Mouse (Mus musculus) liver (tissue): ENCODE measurements around the gene Lhx9.
A peak's percentile ranks its signal among the peaks of the same experiment; 100 is the strongest.

ENCODE experiments used
- DNase-seq: peaks from one replicate; pipeline ENCODE4 v3.0.0-alpha.2; 2020; ENCODE audit warnings: mixed read lengths

Gene Lhx9

DNA sequence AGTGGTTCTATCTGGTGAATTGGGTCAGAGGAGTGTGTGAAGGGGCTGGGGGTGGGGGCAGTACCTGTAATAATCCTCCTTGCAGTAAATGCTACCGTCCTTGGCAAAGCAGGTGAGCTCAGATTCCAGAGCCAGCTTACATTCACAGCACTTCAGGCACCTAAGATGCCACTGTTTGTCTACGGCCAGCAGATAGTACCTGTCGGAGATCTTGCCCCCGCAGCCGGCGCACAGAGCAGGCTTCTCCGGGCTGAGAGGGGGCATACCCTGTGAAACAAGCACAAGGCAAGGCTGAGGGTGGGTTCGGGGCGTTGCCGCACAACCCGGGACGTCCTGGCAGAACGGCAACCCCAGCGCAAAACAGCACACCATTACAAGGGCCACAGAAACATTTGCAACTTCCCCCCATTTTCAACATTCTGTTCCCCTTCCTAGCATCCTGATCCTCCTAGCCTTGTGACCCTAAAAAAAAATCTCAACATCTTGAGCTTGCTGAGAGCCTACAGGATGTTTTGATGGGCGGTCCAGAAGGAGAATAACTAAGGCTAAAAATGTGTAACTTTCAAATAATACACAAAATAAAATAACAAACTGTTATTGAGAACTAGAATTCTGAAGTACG is 8.5 kb downstream of the Lhx9 start:
- no peak for DNase-seq

DNA sequence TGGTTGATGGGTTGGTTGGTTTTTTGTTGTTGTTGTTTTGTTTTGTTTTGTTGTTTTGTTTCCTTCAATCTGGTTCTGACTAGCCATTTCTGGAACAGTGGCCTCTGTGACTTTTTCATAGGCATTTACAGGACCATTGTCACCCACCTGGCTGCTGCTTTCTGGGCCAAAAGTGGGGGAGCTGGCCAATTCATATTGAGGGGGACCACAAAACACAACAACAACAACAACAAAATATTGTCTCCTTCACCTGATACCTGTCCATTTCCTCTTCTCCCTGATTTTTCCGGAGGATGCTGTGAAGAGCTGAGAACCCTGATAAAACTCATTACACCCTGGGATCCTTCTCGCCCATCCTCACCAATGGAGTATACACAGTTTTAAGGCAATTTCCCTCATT is 9.1 kb downstream of the Lhx9 start:
- no peak for DNase-seq

DNA sequence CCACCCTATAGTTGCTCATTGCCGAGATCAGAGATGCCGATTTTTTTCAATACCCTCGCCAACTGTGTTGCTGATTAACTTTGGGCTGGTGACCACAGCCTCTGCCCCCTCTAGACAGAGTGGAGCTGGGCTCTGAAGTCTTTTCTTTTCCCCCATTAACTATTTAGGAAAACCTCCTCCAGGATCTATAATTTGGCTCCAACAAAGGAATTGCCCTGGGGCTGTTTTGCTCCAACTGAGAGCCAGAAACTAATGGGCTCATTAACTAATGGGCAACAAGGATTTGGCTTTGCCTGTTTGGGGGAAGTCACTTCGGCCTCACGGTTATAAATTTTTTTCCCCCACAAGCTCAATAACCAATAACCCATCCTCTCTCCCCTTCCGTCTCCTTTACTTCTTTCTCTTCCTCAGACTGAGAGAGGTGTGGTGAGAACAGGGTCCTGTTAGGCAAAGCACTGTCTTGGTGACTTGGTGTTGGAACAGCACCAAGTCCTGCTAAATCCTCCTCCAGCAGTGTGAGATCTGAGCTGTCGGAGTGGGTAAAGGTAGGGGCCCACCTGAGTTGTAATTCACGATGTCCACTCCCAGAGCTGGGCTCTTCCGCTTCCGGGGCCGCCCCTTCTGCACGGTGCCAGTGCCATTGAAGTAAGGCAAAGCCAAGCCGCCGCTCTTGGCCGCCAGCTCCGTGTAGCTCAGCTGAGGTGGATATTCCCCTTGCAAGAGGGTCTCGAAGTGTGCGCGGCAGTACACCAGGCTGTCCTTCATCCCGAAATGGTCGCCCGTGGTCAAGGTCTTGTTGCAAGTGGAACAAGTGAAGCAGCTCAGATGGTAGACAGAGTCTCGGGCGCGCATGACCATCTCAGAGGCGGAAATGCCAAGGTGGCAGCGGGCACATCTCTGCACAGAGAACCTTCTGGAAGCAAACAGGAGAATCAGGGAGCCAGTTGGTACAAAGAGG is 10.3 kb downstream of the Lhx9 start:
- no peak for DNase-seq

DNA sequence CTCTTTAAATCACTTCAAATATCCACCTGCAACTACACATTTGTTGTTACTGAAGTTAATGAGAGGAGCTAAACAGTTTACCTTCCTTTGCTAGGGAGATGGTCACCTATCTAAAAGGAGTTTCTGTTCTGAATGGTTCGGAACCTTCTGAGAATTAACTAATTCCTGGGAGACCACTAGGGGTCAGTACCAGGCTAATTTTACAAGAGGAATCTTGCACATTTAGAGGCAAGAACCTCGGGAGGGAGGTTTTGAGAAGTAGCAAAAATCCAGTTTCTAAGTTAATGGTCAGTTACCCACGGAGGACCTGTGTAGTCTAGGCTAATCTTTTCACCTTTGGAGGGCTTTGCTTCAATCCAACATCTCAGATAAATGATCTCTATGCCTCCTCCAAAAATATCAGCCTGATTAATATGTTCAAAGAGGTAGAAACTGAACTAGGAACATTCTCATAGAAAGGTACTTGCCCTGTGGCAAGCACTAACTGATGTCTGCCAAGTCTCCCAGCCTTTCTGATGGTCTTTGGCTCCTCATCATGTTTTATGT is 12.9 kb downstream of the Lhx9 start:
- DNase-seq: no peak

DNA sequence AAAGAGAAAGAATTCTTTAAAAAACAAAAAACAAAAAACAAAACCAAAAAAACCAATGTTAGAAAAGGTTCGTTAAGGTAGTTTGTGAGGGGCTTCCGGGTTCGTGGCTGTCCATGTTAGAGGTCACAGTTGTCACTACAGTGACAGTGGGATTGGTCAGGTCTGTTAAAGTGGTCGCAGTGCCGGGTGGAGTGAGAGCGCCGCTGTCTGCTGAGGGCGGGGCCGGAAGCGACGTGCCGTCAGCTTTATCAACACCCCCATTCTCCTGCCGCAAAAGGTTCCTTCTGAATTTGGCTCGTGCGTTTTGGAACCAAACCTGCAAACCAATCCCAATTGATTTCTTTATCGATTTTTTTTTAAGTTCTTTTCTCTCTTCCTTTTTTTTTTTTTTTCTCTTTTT is 17.1 kb downstream of the Lhx9 start:
- DNase-seq: peak; percentile 71

DNA sequence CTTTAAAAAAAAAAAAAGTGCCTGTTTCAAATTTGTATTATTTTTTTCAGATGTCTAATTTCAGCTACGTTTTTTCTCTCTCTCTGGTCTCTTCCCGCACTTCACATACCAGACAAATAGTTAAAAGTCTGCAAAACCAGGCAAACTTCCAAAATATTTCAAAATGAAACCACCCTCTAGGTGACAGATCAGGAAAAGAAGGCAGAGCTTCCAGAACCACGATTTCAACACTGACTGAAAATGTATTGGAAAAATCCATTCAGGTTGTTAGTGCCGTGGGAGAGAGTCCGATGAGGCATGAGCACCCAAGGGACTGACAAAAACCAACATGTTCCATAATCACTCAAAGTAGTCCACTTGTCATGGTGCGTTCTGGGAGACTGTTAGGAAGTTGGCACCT is 21.5 kb downstream of the Lhx9 start:
- DNase-seq: no peak

DNA sequence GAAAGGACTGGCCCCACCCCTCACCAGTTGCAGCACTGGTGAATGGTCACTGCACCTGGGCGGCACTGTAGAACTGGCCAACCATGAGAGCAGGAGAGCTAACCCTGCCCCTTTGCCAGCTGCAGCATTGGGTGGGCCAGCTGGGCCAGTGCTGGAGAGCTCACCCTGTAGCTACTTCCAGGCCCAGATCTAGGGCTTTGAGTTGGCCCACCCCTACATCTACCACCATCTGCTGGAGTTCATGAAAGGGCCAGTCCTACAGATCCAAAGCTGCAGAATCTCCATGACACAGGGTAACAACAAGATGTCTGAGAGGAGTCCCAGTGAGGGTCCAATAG is 25.4 kb downstream of the Lhx9 start:
- no peak for DNase-seq

DNA sequence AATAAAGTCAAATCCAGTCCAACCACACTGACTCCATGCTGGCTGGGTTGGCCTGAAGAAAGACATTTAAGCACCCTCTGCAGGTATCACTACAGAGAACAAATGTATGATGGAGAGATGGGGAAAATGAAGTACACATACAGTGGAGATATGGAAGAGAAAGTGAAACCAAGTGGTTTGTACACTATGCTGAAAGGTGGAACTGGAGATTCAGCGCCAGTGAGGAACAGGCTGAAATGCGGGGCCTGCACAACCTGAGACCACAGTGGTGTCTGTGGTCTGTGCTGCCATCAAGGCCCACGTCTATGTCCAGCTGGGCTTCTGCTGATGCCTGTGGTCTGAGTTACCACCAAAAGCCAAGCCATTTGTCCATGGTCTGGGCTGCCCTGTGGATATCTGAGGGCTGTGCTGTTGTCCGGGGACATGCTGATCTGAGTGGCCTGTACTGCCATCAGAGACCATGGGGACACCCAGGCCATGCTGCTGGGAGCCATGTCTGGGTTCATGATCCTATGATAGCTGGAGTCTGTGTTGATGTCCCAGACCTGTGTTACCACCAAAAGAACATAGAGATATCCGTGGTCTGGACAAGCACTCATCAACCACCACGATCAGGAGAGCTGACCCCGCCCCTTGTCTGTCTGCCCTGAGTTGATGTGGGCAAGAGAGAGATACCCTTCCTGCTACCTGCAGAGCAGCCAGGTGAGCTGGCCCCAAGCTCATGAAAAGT is 26.0 kb downstream of the Lhx9 start:
- no peak for DNase-seq

DNA sequence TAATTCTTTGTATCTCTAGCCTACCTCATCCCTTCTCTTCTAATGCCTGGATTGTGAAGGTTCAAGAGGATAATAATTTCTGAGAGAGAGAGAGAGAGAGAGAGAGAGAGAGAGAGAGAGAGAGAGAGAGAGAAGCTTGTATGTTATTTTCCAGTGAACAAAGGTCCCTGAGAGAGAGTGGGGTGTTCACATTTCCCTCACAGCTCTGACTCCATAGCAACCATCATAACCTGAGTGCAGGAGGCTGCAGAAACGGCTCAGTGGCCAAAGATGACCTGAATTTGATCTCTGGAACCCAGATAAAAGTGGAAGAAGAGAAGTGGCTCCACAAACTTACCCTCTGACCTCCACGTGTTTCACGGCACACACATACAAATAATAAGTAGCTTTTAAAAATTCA is 46.6 kb downstream of the Lhx9 start:
- no peak for DNase-seq

DNA sequence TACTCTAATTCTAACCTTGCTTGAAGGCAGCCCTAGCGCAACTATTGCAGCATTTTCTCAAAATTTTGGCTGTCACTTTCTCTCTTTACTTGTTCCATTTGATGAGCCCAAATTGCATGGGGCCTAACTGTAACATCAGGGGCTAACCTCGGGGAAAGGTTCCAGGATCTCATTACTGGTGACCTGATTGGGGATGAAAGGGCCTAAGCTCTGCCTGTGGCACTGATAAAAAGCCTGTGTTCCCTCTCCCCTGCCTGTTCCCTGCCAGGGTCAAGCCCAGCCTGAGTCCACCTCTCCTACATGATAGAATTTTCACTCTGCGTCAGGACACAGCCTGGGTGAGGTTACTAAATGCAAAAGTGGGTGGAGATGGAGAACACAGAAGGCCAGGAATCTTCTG is 47.1 kb downstream of the Lhx9 start:
- no peak for DNase-seq

DNA sequence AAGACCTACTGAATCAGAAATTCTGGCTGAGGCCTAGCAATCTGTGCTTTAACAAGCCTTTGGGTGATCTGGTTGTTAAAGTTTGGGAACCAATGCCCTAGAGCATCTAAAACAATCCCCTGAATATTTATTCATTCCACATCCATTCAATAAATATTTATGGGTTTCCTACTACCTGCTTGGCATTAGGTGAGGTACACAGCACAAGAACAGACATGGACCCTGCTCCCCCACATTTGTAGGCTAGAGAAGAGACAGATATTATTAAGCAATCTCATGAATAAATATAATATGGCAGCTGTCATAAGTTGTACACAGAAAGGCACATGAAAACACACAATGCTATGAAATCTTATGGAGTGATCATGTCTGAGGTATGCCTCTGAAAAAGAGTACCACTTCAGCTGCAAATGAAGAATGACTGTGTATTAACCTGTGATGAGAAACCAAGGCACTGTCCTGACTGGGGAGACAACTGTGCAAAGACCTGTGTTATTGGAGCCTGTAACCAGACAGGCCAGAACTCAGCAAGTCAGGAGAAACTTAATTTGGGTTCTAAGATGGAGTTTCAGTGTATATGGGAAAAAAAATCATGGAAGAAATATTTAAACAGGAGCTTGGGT is 48.6 kb downstream of the Lhx9 start:
- no peak for DNase-seq

DNA sequence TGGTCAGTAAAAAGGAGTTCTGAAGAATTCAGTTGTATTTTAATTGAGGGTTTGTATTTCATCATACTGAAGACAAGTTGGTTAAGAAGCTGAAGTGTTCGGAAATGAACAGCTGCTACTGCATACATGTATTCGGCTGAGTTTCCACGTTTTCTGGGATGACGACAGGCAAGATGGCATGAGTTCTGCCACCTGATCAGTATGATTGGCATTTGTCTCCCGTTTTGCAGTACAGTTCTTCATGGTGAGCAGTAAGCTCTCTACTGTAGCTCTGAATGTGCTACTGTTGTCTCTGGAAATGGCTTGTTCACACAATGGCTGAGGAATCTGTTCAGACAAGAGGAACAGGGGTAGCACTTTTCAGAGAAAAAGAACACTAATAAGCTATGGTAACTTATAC is 50.3 kb downstream of the Lhx9 start:
- no peak for DNase-seq

DNA sequence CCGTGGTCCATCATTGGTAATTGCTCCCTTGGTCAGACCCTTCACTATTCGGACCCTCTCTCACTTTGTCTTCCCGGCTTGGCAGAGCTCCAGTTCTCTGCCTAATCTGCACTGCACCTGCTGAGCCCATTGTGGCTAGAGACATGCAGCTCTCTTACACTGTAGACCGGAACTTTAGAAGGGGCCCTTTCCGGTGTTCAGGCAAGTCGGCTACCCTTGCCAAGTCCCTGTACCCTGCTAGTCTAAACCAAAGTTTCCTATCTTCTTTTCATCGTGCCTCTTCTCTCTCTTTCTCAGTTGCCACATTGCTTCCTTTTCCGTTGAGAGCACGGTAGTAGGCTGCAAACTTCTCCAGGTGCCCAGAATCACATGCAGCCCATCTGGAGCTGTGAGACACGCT is 62.5 kb downstream of the Lhx9 start:
- no peak for DNase-seq

DNA sequence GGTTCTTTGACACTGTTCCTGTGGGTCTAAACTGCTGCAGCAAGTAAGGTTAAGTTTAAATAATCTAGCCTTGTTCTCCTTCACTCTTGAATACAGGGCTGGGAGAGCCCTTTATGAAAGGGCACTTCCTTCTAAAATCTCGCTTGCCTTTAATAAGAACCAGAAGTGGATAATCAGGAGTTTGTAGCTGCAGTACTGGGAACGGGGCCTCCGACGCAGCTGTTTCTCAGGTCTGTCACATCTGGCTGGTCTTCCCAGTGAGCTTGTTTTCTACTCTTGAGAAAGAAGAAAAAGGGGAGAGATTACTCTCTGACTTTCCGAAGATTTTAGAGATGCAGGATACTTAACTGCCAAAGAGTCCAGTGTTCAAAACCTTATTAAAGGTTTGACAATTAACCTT is 64.4 kb downstream of the Lhx9 start:
- DNase-seq: no peak
